Mouse (Mus musculus): ENCODE data around the gene Abhd18.

DNA sequence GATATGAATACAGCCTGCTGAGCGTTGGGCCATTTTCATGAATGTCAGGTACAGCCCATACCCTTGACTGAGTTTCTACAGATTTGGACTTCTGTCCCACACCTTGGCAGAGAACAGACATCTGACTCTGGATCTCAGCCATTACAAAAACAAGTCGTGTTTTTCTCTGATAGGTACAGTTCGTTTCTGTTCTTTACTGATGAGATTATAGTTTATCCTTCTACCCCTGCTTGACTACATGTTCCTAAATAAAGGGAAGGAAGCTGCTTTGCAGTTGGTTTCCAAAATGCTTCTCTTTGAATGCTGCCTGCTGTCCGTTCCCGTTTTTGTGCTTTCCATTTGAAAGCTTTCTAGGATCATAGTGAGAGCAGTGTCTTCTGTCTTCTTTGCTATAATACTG is 140.8 kb downstream of the Abhd18 start:
- TF ChIP-seq CTCF (IDR thresholded peaks at IDR 0.05; ENCODE audit: borderline replicate concordance, insufficient read depth, low read depth, low read length) (no peak), POLR2A (IDR thresholded peaks at IDR 0.05; ENCODE audit: borderline replicate concordance, insufficient read depth, low read length) (no peak)
